Mouse (Mus musculus) T-helper 1 cell (primary cell): Measurements from ENCODE around the gene Scnn1a.
"Not testable (repeated sequence)": the region's sequence is repeated elsewhere in the genome, so short reads cannot be mapped to it uniquely, and the experiment has no call there.

Experiments
- in situ Hi-C: fragments of 300-600 bp; cut with MboI, MseI; formaldehyde crosslinking; loops from one replicate; pipeline ENCODE4 v1.15.1; 2025; ENCODE audit warnings: high pct_unique_total_duplicates

The Scnn1a gene

GRCm38 (mm10) chr6:125320323-125320722, at the start of gene Scnn1a:
Gene Scnn1a, plus strand, starts transcription at chr6:125320659.
- in situ Hi-C loops = no loop called here

GRCm38 (mm10) chr6:125271455-125272227, 48.8 kb upstream of the Scnn1a start:
- in situ Hi-C loops = loop anchor here (5.0 to 10.0 kb wide), 4 partner anchors 47 to 117 kb away; partner anchors contain the start of genes Mrpl51 and Ncapd2

- in situ Hi-C loops = loop anchor here (5.0 to 10.0 kb wide), 4 partner anchors 48 to 118 kb away; partner anchors contain the start of genes Mrpl51 and Ncapd2
Measured at GRCm38 (mm10) chr6:125272228-125272785, 48.2 kb upstream of the Scnn1a start.

- in situ Hi-C loops = loop anchor here (5.0 to 10.0 kb wide), 4 partner anchors 50 to 120 kb away; partner anchors contain the start of genes Mrpl51 and Ncapd2
Measured at GRCm38 (mm10) chr6:125274841-125275563, 45.5 kb upstream of the Scnn1a start.

- in situ Hi-C loops = loop anchor here (10.0 kb wide), 2 partner anchors 55 to 125 kb away; no protein-coding TSS in a partner anchor
Measured at GRCm38 (mm10) chr6:125279729-125280128, 40.7 kb upstream of the Scnn1a start.

- in situ Hi-C loops = not testable (repeated sequence)
Measured at GRCm38 (mm10) chr6:125282721-125283120, 37.7 kb upstream of the Scnn1a start.

GRCm38 (mm10) chr6:125284250-125284649, 36.2 kb upstream of the Scnn1a start:
- in situ Hi-C loops = no loop called here

- in situ Hi-C loops = no loop called here
Measured at GRCm38 (mm10) chr6:125284751-125285150, 35.7 kb upstream of the Scnn1a start.

GRCm38 (mm10) chr6:125285890-125286289, 34.6 kb upstream of the Scnn1a start, which contains the start of gene Tuba3a:
Gene Tuba3a, minus strand, starts transcription at chr6:125286042.
- in situ Hi-C loops = no loop called here

GRCm38 (mm10) chr6:125286944-125287343, 33.5 kb upstream of the Scnn1a start:
- in situ Hi-C loops = no loop called here

GRCm38 (mm10) chr6:125288730-125289129, 31.7 kb upstream of the Scnn1a start:
- in situ Hi-C loops = no loop called here

GRCm38 (mm10) chr6:125291329-125291728, 29.1 kb upstream of the Scnn1a start:
- in situ Hi-C loops = no loop called here

- in situ Hi-C loops = no loop called here
Measured at GRCm38 (mm10) chr6:125292256-125292655, 28.2 kb upstream of the Scnn1a start.

GRCm38 (mm10) chr6:125294049-125294448, 26.4 kb upstream of the Scnn1a start:
- in situ Hi-C loops = no loop called here

- in situ Hi-C loops = no loop called here
Measured at GRCm38 (mm10) chr6:125297149-125297820, 23.2 kb upstream of the Scnn1a start.

- in situ Hi-C loops = no loop called here
Measured at GRCm38 (mm10) chr6:125300982-125301381, 19.5 kb upstream of the Scnn1a start.

GRCm38 (mm10) chr6:125302231-125302982, 18.1 kb upstream of the Scnn1a start:
- in situ Hi-C loops = no loop called here

GRCm38 (mm10) chr6:125303242-125303641, 17.2 kb upstream of the Scnn1a start:
- in situ Hi-C loops = no loop called here

GRCm38 (mm10) chr6:125304408-125304807, 16.1 kb upstream of the Scnn1a start:
- in situ Hi-C loops = not testable (repeated sequence)

GRCm38 (mm10) chr6:125305465-125305864, 15.0 kb upstream of the Scnn1a start:
- in situ Hi-C loops = no loop called here

GRCm38 (mm10) chr6:125307091-125307490, 13.4 kb upstream of the Scnn1a start:
- in situ Hi-C loops = no loop called here
